Mouse (Mus musculus): ENCODE results near the gene Pmch. TPM values are rescaled to one million over a fixed set of nuclear protein-coding genes. Genes with fewer than 3 reads are reported as not detected.

The Pmch gene
- total RNA-seq (2023), result not detected

DNA sequence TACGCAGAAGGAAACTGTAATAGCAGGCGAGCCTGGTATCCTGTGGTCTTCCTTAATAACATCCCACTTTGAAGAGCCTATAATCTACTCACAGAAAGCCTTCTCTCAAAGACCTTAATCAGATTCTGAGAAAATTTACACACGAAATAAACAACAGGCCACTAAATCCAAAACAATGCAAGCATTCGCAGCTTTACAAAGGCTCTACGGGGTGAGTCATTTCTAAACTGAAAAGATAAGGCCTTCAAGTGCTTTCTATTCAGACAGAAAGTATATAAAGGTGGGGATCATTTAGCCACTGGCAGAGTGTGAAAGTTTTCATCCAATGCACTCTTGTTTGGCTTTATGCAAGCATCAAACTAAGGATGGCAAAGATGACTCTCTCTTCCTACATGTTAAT lies at the start of gene Pmch:
Pmch (plus strand) TSS at position 301 of the 400 bp plus-strand sequence.

Other genes starting within 250 kb of the Pmch start
- under 1 TPM in 1 of 2 experiments, not detected in 1; 0.93 TPM for gene Igf1, start 232.8 kb upstream of the Pmch start, total RNA-seq (2023)
- gene Parpbp, start 55.9 kb downstream of the Pmch start, total RNA-seq (2023), result under 1 TPM; 0.39 to 0.49 TPM
- 1 to 10 TPM; 6.3 to 7.8 TPM for gene Nup37, start 55.9 kb downstream of the Pmch start, total RNA-seq (2023)
- 10 to 100 TPM; 27.9 to 37.6 TPM for gene Washc3, start 110.0 kb downstream of the Pmch start, total RNA-seq (2023)

Data from B cell, adult 67 days (primary cell).